Mouse (Mus musculus): ENCODE measurements at regions not wholly inside any gene's neighbourhood (a gene's known extent, or its start where the extent isn't known, plus 50 kb on each side); places are given as distances from the start of the nearest gene placed in this dataset.

- H3K4me2 ChIP-seq: no peak overlapping the region
- WGBS: 9% methylated on average over 6 of the region's 6 CpGs
Observed at GRCm38 (mm10) chr6:98525286-98525685, 182.7 kb upstream of the Gm765 start.

GRCm38 (mm10) chr6:98524659-98525058 lies 182.1 kb upstream of the Gm765 start:
- Histone ChIP-seq H3K4me3 (no peak overlapping the region), H3K36me3 (no peaks in the 10 kb centered on the region), H3K27me3 (replicated peaks) (no peaks in the 10 kb centered on the region), H3K4me1 (replicated peaks) (no peaks in the 10 kb centered on the region; the same call in 1 of the 2 replicates), H3K27ac (ENCODE audit: poor library complexity, severe bottlenecking) (no peak overlapping the region), H3K9me3 (replicated peaks) (no peaks in the 10 kb centered on the region), H3K9ac (no peak overlapping the region), H3K4me2 (no peak overlapping the region)
- 77% methylated on average over 2 of the region's 2 CpGs for WGBS
- no peak for ATAC-seq (ENCODE audit: insufficient number of reproducible peaks, low FRiP score)

More at GRCm38 (mm10) chr6:98525286-98525685, 182.7 kb upstream of the Gm765 start:
- Histone ChIP-seq H3K9me3 (replicated peaks) (no peaks in the 10 kb centered on the region), H3K27me3 (replicated peaks) (no peaks in the 10 kb centered on the region), H3K4me1 (replicated peaks) (no peaks in the 10 kb centered on the region; the same call in 1 of the 2 replicates), H3K36me3 (no peaks in the 10 kb centered on the region), H3K9ac (no peak overlapping the region), H3K27ac (ENCODE audit: poor library complexity, severe bottlenecking) (no peak overlapping the region), H3K4me3 (no peak overlapping the region)
- ATAC-seq (ENCODE audit: insufficient number of reproducible peaks, low FRiP score): no peak

- no peaks in the 10 kb centered on the region for H3K27me3 ChIP-seq (replicated peaks)
- no peak for ATAC-seq (ENCODE audit: insufficient number of reproducible peaks, low FRiP score)
- no peak overlapping the region for H3K27ac ChIP-seq (ENCODE audit: poor library complexity, severe bottlenecking)
- H3K4me3 ChIP-seq: no peak overlapping the region
- no peaks in the 10 kb centered on the region for H3K36me3 ChIP-seq
- no peaks in the 10 kb centered on the region; the same call in 1 of the 2 replicates for H3K4me1 ChIP-seq (replicated peaks)
- H3K4me2 ChIP-seq: no peak overlapping the region
- no peak overlapping the region for H3K9ac ChIP-seq
- H3K9me3 ChIP-seq (replicated peaks): no peaks in the 10 kb centered on the region
- 76% methylated on average over 10 of the region's 10 CpGs for WGBS
Observed at GRCm38 (mm10) chr6:98521526-98521925, 179.0 kb upstream of the Gm765 start.

GRCm38 (mm10) chr6:98514826-98515225 lies 172.3 kb upstream of the Gm765 start:
- no peak for ATAC-seq (ENCODE audit: insufficient number of reproducible peaks, low FRiP score)
- Histone ChIP-seq H3K9ac (no peak overlapping the region), H3K27ac (ENCODE audit: poor library complexity, severe bottlenecking) (no peak overlapping the region), H3K4me1 (replicated peaks) (peaks cover 9% of the 10 kb centered on the region), H3K4me2 (no peak overlapping the region), H3K9me3 (replicated peaks) (no peaks in the 10 kb centered on the region), H3K36me3 (no peaks in the 10 kb centered on the region), H3K4me3 (no peak overlapping the region), H3K27me3 (replicated peaks) (no peaks in the 10 kb centered on the region)
- 68% methylated on average over 3 of the region's 3 CpGs for WGBS

- Histone ChIP-seq H3K4me3 (no peak overlapping the region), H3K9ac (no peak overlapping the region), H3K27ac (ENCODE audit: poor library complexity, severe bottlenecking) (no peak overlapping the region), H3K4me2 (peak overlapping the region; percentile 32; the same call in 1 of the 2 replicates), H3K9me3 (replicated peaks) (no peaks in the 10 kb centered on the region), H3K4me1 (replicated peaks) (peaks cover 9% of the 10 kb centered on the region), H3K36me3 (no peaks in the 10 kb centered on the region), H3K27me3 (replicated peaks) (no peaks in the 10 kb centered on the region)
- no peak for ATAC-seq (ENCODE audit: insufficient number of reproducible peaks, low FRiP score)
- 27% methylated on average over 7 of the region's 7 CpGs for WGBS
Observed at GRCm38 (mm10) chr6:98514376-98514775, 171.8 kb upstream of the Gm765 start.

GRCm38 (mm10) chr6:98513217-98513616 lies 170.7 kb upstream of the Gm765 start:
- Histone ChIP-seq H3K36me3 (no peaks in the 10 kb centered on the region), H3K9ac (no peak overlapping the region), H3K9me3 (replicated peaks) (no peaks in the 10 kb centered on the region), H3K27me3 (replicated peaks) (no peaks in the 10 kb centered on the region), H3K4me2 (no peak overlapping the region), H3K4me1 (replicated peaks) (peaks cover 9% of the 10 kb centered on the region), H3K4me3 (no peak overlapping the region), H3K27ac (ENCODE audit: poor library complexity, severe bottlenecking) (no peak overlapping the region)
- 25% methylated on average over 3 of the region's 3 CpGs for WGBS
- no peak for ATAC-seq (ENCODE audit: insufficient number of reproducible peaks, low FRiP score)

- Histone ChIP-seq H3K27ac (ENCODE audit: poor library complexity, severe bottlenecking) (no peak overlapping the region), H3K27me3 (replicated peaks) (no peaks in the 10 kb centered on the region), H3K9ac (no peak overlapping the region), H3K4me1 (replicated peaks) (no peaks in the 10 kb centered on the region), H3K36me3 (no peaks in the 10 kb centered on the region), H3K4me3 (no peak overlapping the region), H3K9me3 (replicated peaks) (no peaks in the 10 kb centered on the region), H3K4me2 (no peak overlapping the region)
- no peak for ATAC-seq (ENCODE audit: insufficient number of reproducible peaks, low FRiP score)
- WGBS: 66% methylated on average over 2 of the region's 2 CpGs
Observed at GRCm38 (mm10) chr6:98502726-98503125, 160.2 kb upstream of the Gm765 start.

- Histone ChIP-seq H3K4me1 (replicated peaks) (no peaks in the 10 kb centered on the region), H3K36me3 (no peaks in the 10 kb centered on the region), H3K4me2 (no peak overlapping the region), H3K9me3 (replicated peaks) (no peaks in the 10 kb centered on the region), H3K27ac (ENCODE audit: poor library complexity, severe bottlenecking) (no peak overlapping the region), H3K27me3 (replicated peaks) (no peaks in the 10 kb centered on the region), H3K4me3 (no peak overlapping the region), H3K9ac (no peak overlapping the region)
- ATAC-seq (ENCODE audit: insufficient number of reproducible peaks, low FRiP score): no peak
- 70% methylated on average over 5 of the region's 5 CpGs for WGBS
Observed at GRCm38 (mm10) chr6:98499721-98500120, 157.2 kb upstream of the Gm765 start.

- H3K27me3 ChIP-seq (replicated peaks): no peaks in the 10 kb centered on the region
- H3K9ac ChIP-seq: no peak overlapping the region
- H3K27ac ChIP-seq (ENCODE audit: poor library complexity, severe bottlenecking): no peak overlapping the region
- H3K4me3 ChIP-seq: no peak overlapping the region
- ATAC-seq (ENCODE audit: insufficient number of reproducible peaks, low FRiP score): no peak
- WGBS: 83% methylated on average over 3 of the region's 3 CpGs
- H3K4me1 ChIP-seq (replicated peaks): no peaks in the 10 kb centered on the region
- no peak overlapping the region for H3K4me2 ChIP-seq
- no peaks in the 10 kb centered on the region for H3K9me3 ChIP-seq (replicated peaks)
- no peaks in the 10 kb centered on the region for H3K36me3 ChIP-seq
Observed at GRCm38 (mm10) chr6:98486626-98487025, 144.1 kb upstream of the Gm765 start.

- H3K36me3 ChIP-seq: no peaks in the 10 kb centered on the region
- H3K27ac ChIP-seq (ENCODE audit: poor library complexity, severe bottlenecking): no peak overlapping the region
- H3K27me3 ChIP-seq (replicated peaks): no peaks in the 10 kb centered on the region
- 52% methylated on average over 3 of the region's 3 CpGs for WGBS
- H3K4me3 ChIP-seq: no peak overlapping the region
- H3K9ac ChIP-seq: no peak overlapping the region
- no peaks in the 10 kb centered on the region for H3K4me1 ChIP-seq (replicated peaks)
- H3K4me2 ChIP-seq: no peak overlapping the region
- ATAC-seq (ENCODE audit: insufficient number of reproducible peaks, low FRiP score): no peak
- H3K9me3 ChIP-seq (replicated peaks): no peaks in the 10 kb centered on the region
Observed at GRCm38 (mm10) chr6:98483319-98484123, 141.0 kb upstream of the Gm765 start.

- Histone ChIP-seq H3K36me3 (no peaks in the 10 kb centered on the region), H3K4me2 (no peak overlapping the region), H3K4me1 (replicated peaks) (no peaks in the 10 kb centered on the region), H3K27me3 (replicated peaks) (no peaks in the 10 kb centered on the region), H3K9me3 (replicated peaks) (no peaks in the 10 kb centered on the region), H3K4me3 (no peak overlapping the region), H3K27ac (ENCODE audit: poor library complexity, severe bottlenecking) (no peak overlapping the region), H3K9ac (no peak overlapping the region)
- WGBS: 77% methylated on average over 2 of the region's 2 CpGs
- no peak for ATAC-seq (ENCODE audit: insufficient number of reproducible peaks, low FRiP score)
Observed at GRCm38 (mm10) chr6:98482319-98482718, 139.8 kb upstream of the Gm765 start.

- no peaks in the 10 kb centered on the region for H3K36me3 ChIP-seq
- H3K27me3 ChIP-seq (replicated peaks): no peaks in the 10 kb centered on the region
- no peak for ATAC-seq (ENCODE audit: insufficient number of reproducible peaks, low FRiP score)
- H3K4me2 ChIP-seq: no peak overlapping the region
- no peaks in the 10 kb centered on the region for H3K9me3 ChIP-seq (replicated peaks)
- H3K27ac ChIP-seq (ENCODE audit: poor library complexity, severe bottlenecking): no peak overlapping the region
- H3K9ac ChIP-seq: no peak overlapping the region
- H3K4me3 ChIP-seq: no peak overlapping the region
- H3K4me1 ChIP-seq (replicated peaks): no peaks in the 10 kb centered on the region
Observed at GRCm38 (mm10) chr6:98467563-98467962, 125.0 kb upstream of the Gm765 start.

Measured in heart, embryonic 12.5 days (tissue).